Mouse (Mus musculus) Muller cell, postnatal 12 days (primary cell): ENCODE results near the gene Ttc36.
"Not testable (repeated sequence)": the region's sequence is repeated elsewhere in the genome, so short reads cannot be mapped to it uniquely, and the experiment has no call there.

Experiments
- DNase-seq: peaks from one replicate; pipeline ENCODE4 v3.0.0-alpha.2; 2015; ENCODE audit errors: inconsistent ontology term

The Ttc36 gene

GRCm38 (mm10) chr9:44772750-44773651 lies 29.9 kb downstream of the Ttc36 start:
- DNase-seq = peak; percentile 96

GRCm38 (mm10) chr9:44772392-44772749 lies 30.5 kb downstream of the Ttc36 start:
- DNase-seq = no peak

GRCm38 (mm10) chr9:44771376-44771775 lies 31.5 kb downstream of the Ttc36 start:
- no peak for DNase-seq

- not testable (repeated sequence) for DNase-seq
Measured at GRCm38 (mm10) chr9:44768029-44768394, 34.9 kb downstream of the Ttc36 start.

DNA sequence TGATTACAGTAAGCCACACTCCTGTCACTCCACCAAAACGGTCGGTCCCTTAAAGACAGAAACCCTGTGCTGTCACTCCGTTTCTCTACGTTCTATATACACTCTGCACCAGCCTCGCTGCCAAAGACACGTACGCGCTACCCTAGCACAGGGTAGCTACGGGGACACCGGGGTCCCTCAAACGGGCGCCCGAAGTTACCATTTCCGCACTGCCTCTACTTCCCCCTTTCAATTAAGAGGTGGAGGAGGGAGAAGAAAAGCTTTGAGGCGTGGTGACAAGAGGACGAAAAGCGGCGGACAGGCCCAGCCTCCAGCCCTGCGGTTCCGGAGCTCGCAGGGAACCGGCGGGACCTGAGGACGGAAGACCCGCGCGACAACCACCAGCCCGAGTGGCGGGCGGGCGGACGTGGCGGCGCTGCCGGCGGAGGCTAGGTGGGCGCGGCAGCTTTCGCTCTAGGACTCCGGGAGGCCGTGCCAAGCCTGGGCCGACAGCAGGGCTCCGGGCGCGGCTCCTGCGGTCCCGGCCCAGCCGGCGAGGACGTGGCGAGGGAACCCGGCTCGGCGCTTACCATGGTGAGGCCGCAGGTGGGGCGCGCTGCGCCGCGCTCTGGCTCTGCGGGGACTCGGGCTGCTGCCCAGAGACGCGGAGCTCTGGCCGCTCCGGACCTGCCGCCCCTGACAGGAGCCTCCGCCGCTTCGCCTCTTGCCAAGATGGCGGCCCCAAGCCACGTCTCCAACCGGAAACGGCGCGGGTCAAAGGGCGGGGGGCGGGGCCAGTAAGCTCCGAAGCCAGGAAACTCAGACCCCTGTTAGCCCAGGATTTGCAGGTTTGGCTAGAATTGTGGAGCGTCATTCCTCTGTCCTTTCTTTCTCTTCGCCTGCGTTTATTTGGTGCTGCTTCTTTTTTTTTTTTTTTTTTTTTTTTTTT lies 35.5 kb downstream of the Ttc36 start, which contains the start of the genes Arcn1 and Ift46:
Arcn1 (minus strand) TSS at position 745 of the 928 bp plus-strand sequence.
Ift46 (plus strand) TSS at position 808 of the 928 bp plus-strand sequence.
- DNase-seq = peak; percentile 96

DNA sequence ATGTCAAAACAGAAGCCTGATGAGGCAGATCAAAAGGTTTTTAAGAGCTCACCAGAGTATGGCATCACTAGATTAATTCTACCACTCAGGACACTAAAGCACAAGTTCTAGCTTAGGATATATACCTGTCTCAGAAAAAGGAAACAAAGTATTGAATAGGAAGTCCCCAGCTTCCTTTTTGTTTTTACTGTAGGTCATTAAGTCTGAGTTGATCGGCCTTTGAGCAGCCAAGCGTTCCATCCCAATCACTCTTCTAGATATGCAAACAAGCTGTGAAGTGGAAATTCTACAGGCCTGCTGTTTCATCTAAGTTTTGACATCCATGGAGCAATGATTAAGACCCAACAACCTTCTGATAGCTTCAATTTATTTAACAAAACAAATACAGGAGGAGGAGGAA lies 42.0 kb downstream of the Ttc36 start:
- DNase-seq = no peak
